Mouse (Mus musculus) kidney, embryonic 14.5 days (tissue): ENCODE results near the gene Zfp444. TPM values are rescaled to one million over a fixed set of nuclear protein-coding genes. Genes with fewer than 3 reads are reported as not detected.

Source experiments
- ATAC-seq: fragments of 200-750 bp; cut with Nextera tagmentation; 2 replicates; pipeline ENCODE4 v1.8.0; 2017; ENCODE audit warnings: moderate number of reproducible peaks, mild to moderate bottlenecking, moderate TSS enrichment, moderate library complexity; ENCODE audit not compliant: low FRiP score, low TSS enrichment
- H3K27ac ChIP-seq: fragments of 300-500 bp; sonication (generic); 2 replicates; pipeline ENCODE4 v1.5.1; 2014; ENCODE audit warnings: low read depth, mild to moderate bottlenecking, low read length, moderate library complexity, mixed read lengths
- H3K27me3 ChIP-seq: fragments of 300-500 bp; sonication (generic); 2 replicates; pipeline ENCODE4 v1.6.1; 2014; ENCODE audit warnings: mild to moderate bottlenecking, low read length; ENCODE audit not compliant: control insufficient read depth, insufficient read depth
- H3K36me3 ChIP-seq: fragments of 300-500 bp; sonication (generic); 2 replicates; pipeline ENCODE4 v1.6.1; 2014; ENCODE audit warnings: low read length, mixed read lengths; ENCODE audit not compliant: control insufficient read depth, insufficient read depth
- H3K4me1 ChIP-seq: fragments of 300-500 bp; sonication (generic); 2 replicates; pipeline ENCODE4 v1.6.1; 2014; ENCODE audit warnings: low read length, mixed read lengths; ENCODE audit not compliant: control insufficient read depth, insufficient read depth
- H3K4me2 ChIP-seq: fragments of 300-500 bp; sonication (generic); replicated peaks from 2 replicates; pipeline ENCODE4 v1.6.1; 2014; ENCODE audit warnings: low read depth, mild to moderate bottlenecking, low read length
- H3K4me3 ChIP-seq: fragments of 300-500 bp; sonication (generic); 2 replicates; pipeline ENCODE4 v1.5.1; 2014; ENCODE audit warnings: mild to moderate bottlenecking, low read length
- H3K9ac ChIP-seq: fragments of 300-500 bp; sonication (generic); 2 replicates; pipeline ENCODE4 v1.6.1; 2014; ENCODE audit warnings: low read depth, mild to moderate bottlenecking, low read length, moderate library complexity
- H3K9me3 ChIP-seq: fragments of 300-500 bp; sonication (generic); 2 replicates; pipeline ENCODE4 v1.6.1; 2016; ENCODE audit warnings: low read length; ENCODE audit not compliant: control insufficient read depth
- WGBS: fragments of 180-500 bp; shearing (Covaris S2); extraction: QIAGEN DNeasy Blood & Tissue Kit; methylation state at CpG from one replicate; pipeline ENCODE4 v1.1.7; 2014; 5-methylcytosine and 5-hydroxymethylcytosine counted together
- polyA plus RNA-seq: library from polyadenylated mRNA; unstranded; fragments of >200 nt; fragmentation: Nextera tagmentation; extraction: Ambion mirVana; gene quantifications from 2 replicates; pipeline ENCODE4 v1.2.1, GENCODE M21; 2014

Gene Zfp444
- polyA plus RNA-seq = 59.7 and 70.8 TPM in 2 replicates

- Histone ChIP-seq H3K36me3 (peaks cover 4% of the 10 kb centered on the region; the same call in 1 of the 2 replicates), H3K4me1 (no peaks in the 10 kb centered on the region), H3K9ac (peak within 1 kb of the TSS; percentile 78), H3K27me3 (no peaks in the 10 kb centered on the region), H3K4me2 (peak within 1 kb of the TSS; percentile 81), H3K27ac (peak within 1 kb of the TSS; percentile 76), H3K9me3 (no peaks in the 10 kb centered on the region), H3K4me3 (peak within 1 kb of the TSS; percentile 75)
- under 1% methylated on average over 37 of the region's 37 CpGs for WGBS
- ATAC-seq = peak; percentile 98
These were observed at the start of gene Zfp444 for GRCm38 (mm10) chr7:6172006-6172649. TSS of gene Zfp444 (plus strand) at chr7:6172226.

DNA sequence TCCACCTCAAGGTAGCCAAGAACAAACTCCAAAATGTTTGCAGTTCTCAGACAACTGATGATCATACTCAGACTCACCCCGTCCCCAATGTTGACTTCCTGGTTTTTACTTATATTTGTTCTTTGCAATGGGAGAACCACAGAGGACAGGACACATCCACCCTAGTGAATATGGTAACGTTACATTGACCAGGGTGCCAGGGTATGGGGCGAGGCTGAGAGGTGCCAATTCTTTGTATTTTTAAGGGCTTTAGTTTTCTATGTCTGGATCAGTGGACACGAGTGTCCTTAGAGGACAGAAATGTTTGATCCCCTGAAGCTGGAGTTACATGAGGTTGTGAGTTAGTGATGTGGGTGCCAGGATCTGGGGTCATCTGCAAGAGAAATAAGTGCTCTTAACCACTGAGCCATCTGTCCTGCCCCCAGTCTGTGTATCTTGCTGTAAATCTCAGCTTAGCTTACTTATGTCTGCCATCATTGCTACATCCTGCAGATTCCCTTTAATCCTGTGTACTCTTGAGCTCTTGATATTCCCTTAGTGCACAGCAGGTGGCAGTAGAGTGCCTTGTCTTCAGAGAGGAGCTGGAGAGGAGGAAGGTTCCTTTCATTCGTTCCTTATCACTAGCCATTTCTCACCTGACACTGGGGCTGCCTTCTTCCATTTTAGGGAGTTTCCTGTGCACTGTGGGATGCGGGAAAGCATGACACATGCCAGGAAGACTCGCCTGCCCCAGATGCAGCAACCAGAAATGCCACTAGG is 45.2 kb upstream of the Zfp444 start:
- H3K9ac ChIP-seq = no peak overlapping the region
- 38% methylated on average over 7 of the region's 7 CpGs for WGBS
- no peak overlapping the region for H3K27ac ChIP-seq
- ATAC-seq = peak; percentile 73; the same call in 1 of the 2 replicates
- H3K9me3 ChIP-seq = no peaks in the 10 kb centered on the region; the same call in 1 of the 2 replicates
- peaks cover 6% of the 10 kb centered on the region; the same call in 1 of the 2 replicates for H3K36me3 ChIP-seq
- H3K4me2 ChIP-seq = no peak overlapping the region
- no peaks in the 10 kb centered on the region for H3K27me3 ChIP-seq
- no peaks in the 10 kb centered on the region for H3K4me1 ChIP-seq
- no peak overlapping the region for H3K4me3 ChIP-seq

DNA sequence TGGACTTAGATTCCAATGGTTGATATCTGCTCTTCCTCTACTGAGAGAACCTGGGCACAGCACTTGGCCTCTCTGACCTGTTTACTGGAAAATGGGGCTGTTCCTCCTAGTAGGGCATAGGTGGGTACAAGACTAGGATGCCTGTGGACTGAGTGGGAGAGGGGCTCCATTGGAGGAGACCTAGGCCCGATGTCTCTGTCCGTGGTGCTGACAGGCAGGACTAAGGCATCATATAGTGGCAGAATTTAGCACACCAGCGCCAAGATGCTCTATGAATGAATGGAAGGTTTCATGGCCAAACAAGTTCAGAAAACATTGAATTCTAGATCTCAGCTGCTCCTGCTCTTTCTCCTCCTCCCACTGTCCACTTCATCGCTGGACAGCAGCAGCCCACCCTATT is 41.7 kb upstream of the Zfp444 start:
- WGBS = 54% methylated on average over 4 of the region's 4 CpGs
- Histone ChIP-seq H3K36me3 (peaks cover 29% of the 10 kb centered on the region), H3K4me1 (no peaks in the 10 kb centered on the region)

DNA sequence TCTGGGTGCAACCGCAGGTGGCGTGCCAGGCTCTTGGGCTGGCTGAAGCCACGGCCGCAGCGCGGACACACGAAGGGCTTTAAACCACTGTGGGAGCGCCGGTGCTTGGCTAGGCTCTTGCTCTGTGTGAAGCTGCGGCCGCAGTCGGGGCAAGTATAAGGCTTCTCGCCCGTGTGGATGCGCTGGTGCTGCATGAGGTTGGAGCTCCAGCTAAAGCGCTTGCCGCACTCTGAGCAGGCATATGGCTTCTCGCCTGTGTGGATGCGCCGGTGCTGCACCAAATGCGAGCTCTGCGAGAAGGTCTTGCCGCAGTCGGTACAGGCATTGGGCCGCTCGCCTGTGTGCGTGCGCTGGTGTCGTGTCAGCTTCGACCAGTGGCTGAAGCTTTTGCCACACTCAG is 39.4 kb upstream of the Zfp444 start:
- Histone ChIP-seq H3K9ac (no peak overlapping the region), H3K27ac (no peak overlapping the region), H3K27me3 (no peaks in the 10 kb centered on the region), H3K4me3 (no peak overlapping the region), H3K36me3 (peaks cover 35% of the 10 kb centered on the region), H3K9me3 (peaks cover 12% of the 10 kb centered on the region), H3K4me2 (no peak overlapping the region), H3K4me1 (no peaks in the 10 kb centered on the region)
- ATAC-seq = no peak
- 82% methylated on average over 30 of the region's 30 CpGs for WGBS

More for the DNA sequence above, 41.7 kb upstream of the Zfp444 start:
- H3K27ac ChIP-seq = no peak overlapping the region
- H3K27me3 ChIP-seq = no peaks in the 10 kb centered on the region
- ATAC-seq = no peak
- no peak overlapping the region for H3K4me2 ChIP-seq
- H3K4me3 ChIP-seq = no peak overlapping the region
- H3K9ac ChIP-seq = no peak overlapping the region
- H3K9me3 ChIP-seq = peaks cover 12% of the 10 kb centered on the region

- ATAC-seq = no peak
- Histone ChIP-seq H3K4me2 (no peak overlapping the region), H3K4me1 (no peaks in the 10 kb centered on the region), H3K4me3 (no peak overlapping the region), H3K9me3 (peaks cover 12% of the 10 kb centered on the region), H3K27ac (no peak overlapping the region), H3K9ac (no peak overlapping the region), H3K27me3 (no peaks in the 10 kb centered on the region), H3K36me3 (peaks cover 47% of the 10 kb centered on the region)
These were observed 35.5 kb upstream of the Zfp444 start for GRCm38 (mm10) chr7:6136497-6136896.

GRCm38 (mm10) chr7:6139295-6139694 is 32.7 kb upstream of the Zfp444 start:
- WGBS = 75% methylated on average over 3 of the region's 3 CpGs
- H3K36me3 ChIP-seq = peaks cover 25% of the 10 kb centered on the region
- H3K4me3 ChIP-seq = no peak overlapping the region
- no peak overlapping the region for H3K27ac ChIP-seq
- ATAC-seq = no peak
- H3K4me1 ChIP-seq = no peaks in the 10 kb centered on the region
- H3K27me3 ChIP-seq = no peaks in the 10 kb centered on the region
- no peak overlapping the region for H3K9ac ChIP-seq
- H3K4me2 ChIP-seq = no peak overlapping the region
- no peaks in the 10 kb centered on the region for H3K9me3 ChIP-seq

- no peak overlapping the region for H3K4me2 ChIP-seq
- H3K9me3 ChIP-seq = no peaks in the 10 kb centered on the region
- H3K36me3 ChIP-seq = peaks cover 17% of the 10 kb centered on the region; the same call in 1 of the 2 replicates
- no peak for ATAC-seq
- no peak overlapping the region for H3K4me3 ChIP-seq
- H3K27me3 ChIP-seq = no peaks in the 10 kb centered on the region
- H3K27ac ChIP-seq = no peak overlapping the region
- peaks cover 8% of the 10 kb centered on the region; the same call in 1 of the 2 replicates for H3K4me1 ChIP-seq
- WGBS = 83% methylated on average over 2 of the region's 2 CpGs
- H3K9ac ChIP-seq = no peak overlapping the region
These were observed 28.0 kb upstream of the Zfp444 start for GRCm38 (mm10) chr7:6143991-6144531.

GRCm38 (mm10) chr7:6145423-6146188 is 26.4 kb upstream of the Zfp444 start:
- WGBS = 80% methylated on average over 8 of the region's 8 CpGs
- no peak overlapping the region for H3K4me3 ChIP-seq

More at GRCm38 (mm10) chr7:6145423-6146188, 26.4 kb upstream of the Zfp444 start:
- Histone ChIP-seq H3K4me2 (no peak overlapping the region), H3K27ac (no peak overlapping the region), H3K4me1 (peaks cover 8% of the 10 kb centered on the region; the same call in 1 of the 2 replicates), H3K9ac (no peak overlapping the region), H3K9me3 (no peaks in the 10 kb centered on the region), H3K36me3 (peaks cover 9% of the 10 kb centered on the region; the same call in 1 of the 2 replicates), H3K27me3 (no peaks in the 10 kb centered on the region)
- no peak for ATAC-seq
